Mouse (Mus musculus): Measurements from ENCODE around the gene Fbxw17.
"Not testable (repeated sequence)": the region's sequence is repeated elsewhere in the genome, so short reads cannot be mapped to it uniquely, and the experiment has no call there.

The Fbxw17 gene

DNA sequence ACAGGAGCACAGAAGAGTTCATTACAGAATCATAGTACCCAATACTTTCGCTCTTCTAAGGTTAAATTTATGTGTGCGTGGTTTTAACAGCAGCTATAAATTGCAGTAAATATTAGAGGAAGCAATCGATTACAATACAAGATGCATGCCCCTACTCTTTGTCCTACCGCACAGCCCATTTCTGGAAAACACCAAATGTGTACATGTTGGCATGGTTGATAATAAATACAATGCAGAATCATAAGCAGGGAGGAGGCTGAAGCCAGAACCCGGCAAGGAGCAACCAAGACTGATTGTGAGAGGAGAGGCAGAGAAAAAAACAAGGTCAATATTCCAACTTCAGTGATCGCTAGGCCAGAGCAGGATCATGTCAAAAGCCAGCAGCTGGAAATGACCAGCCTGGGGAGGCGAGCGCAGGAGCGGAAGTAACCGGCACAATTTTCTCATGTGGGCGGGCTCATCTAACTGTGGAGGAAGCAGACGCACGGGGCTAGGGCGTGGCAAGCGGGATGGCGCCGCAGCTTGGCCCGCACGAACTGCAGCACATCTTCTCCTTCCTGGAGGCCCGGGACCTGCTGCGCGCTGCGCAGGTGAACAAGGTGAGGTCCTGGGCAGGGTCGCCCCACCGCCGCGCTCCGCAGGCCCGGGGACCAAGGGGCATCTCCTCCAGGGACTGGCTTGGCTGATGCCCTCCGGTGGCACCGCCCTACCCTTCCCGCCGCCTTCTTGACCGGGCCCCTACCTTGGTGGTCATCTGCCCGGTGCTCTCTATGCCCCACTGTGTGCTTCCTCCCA, at the start of gene Fbxw17:
Fbxw17 (plus strand) TSS at position 476 of the 795 bp plus-strand sequence.
- DNase-seq: peak; percentile 76

DNA sequence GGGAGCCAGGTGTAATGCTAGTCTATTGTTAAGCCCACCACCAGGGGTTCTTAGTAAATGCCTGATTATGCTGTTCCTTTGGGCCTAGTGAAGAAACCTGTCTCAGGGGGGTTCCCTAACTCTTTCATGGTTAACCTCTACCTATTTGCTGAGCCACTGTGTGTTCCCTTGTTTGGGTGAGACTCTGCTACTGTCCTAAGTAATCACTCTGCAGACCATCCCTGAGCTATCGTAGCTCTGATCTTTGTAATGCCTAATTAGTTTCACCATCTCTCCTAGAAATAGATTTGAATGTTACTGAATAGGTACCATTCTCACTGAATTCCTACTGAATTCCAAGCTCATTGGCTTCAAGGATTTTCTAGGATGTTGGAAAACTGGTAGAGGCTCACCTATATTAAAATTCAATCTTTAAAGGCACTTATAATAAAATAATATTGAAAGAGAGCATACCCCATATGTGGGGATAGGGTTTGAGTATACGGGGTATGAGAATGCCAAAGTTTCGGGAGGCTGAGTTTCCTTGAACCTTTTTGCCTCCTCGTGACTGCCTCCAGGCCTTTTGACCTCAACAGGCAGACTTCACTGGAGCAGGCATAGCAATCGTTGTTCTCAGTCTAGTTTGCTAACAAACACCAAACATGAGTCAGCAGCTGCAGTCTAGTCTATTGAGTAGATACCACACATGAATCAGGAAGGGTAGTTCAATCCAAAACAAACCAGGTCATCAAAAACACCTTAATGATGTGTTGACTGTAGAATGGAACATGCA, 44.5 kb upstream of the Fbxw17 start:
- DNase-seq: not testable (repeated sequence)

DNA sequence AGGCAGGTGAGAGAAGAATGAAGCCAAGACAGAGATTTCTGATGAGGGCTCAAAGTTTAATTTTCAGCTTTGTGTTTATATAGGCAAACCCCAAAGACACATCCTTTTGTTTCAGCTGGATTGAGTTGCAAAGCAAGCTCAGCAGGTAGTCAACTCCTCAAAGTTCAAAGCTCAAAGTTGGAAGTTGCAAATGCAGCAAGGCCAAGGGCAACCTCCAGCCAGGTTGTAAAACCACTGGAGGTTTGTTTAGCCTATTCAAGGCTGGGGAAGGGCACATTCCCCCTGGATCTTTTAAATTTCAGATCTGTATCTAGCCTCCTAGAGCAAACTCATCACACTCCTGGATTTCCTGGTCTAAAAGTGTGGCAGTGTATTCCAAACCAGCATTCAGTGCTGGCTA, 28.5 kb upstream of the Fbxw17 start:
- DNase-seq: not testable (repeated sequence)

DNA sequence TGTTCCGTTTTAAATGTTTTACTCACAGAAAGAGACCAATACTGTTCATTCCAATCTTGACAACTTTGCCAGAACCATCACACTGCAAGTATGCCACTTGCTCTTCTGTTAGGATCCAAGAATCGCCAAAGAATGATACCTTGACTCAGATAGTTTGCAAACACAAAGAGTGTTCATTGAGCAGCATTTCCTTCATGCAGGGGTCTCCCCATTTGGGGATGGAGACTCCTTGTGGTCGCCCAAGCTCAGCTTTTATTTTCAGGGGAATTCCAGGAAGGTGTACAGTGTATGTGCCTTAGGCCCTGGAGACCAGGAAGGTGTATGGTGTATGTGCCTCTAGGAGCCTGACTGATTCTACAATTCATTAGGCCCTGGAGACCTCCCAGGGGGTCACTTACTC, 757 bp downstream of the Fbxw17 start:
- DNase-seq: no peak

DNA sequence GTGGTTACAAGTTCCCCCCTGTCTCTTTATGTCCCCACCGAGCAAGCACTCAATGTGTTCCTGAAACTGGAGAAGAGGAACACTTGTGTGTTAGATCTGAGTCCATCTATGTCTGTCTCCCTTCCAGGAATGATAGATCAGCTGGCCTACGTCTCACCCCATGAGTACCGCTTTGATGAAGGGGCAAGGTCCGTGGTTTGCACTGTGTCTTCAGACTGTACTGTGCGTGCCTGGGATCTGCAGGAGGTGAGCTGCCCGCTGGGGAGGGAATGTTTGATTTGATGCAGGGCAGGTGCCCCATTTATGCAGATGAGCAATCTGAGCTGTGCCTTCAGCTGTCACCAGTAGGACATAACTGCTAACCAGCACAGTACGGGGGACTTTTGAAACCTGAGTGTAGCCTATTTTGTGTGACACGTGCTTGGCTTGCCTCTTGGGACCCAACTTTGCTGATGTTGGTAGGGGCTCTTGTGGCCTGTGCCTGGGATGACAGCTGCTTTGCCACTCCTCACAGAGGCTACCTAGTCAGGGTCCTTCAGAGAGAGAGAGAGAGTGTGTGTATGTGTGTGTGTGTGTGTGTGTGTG, 6.1 kb downstream of the Fbxw17 start:
- no peak for DNase-seq

DNA sequence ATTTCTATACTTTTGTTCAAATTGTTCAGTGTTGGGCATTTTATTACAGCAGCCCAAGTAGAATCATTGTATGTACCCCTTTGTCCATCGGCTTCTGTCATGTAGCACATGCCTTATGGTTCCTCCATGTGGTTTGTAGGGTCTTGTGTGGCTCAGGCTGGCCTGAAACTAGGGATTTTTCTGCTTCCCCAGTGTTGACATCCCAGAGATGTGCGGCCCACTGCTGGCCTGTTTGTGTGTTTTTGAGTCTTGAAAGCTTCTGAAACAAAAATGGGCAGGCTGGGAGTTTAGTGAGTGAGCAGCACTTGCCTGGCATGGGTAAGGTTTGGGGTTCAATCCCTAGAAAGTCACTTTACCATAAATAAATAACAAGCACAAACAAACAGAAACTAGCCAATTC, 6.9 kb downstream of the Fbxw17 start:
- no peak for DNase-seq

DNA sequence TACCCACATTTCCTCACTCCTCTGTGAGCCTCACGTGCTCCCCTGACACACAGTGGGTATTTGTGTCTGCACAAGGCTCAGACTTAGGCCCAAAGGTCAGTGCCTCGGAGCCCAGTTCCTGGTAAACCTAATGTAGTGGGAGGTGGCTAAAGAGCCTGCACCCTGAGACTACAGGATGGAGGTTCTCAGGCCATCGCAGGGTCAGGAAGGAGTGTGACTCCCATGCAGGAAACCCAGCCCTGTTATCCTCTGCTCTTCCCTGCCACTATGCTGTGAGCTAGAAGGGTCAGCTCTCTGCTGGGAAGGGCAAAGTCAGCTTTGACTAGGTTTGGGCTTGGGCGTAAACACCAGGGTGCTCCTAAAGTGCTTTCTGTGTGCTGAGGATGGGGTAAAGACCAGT, 9.0 kb downstream of the Fbxw17 start:
- DNase-seq: no peak

DNA sequence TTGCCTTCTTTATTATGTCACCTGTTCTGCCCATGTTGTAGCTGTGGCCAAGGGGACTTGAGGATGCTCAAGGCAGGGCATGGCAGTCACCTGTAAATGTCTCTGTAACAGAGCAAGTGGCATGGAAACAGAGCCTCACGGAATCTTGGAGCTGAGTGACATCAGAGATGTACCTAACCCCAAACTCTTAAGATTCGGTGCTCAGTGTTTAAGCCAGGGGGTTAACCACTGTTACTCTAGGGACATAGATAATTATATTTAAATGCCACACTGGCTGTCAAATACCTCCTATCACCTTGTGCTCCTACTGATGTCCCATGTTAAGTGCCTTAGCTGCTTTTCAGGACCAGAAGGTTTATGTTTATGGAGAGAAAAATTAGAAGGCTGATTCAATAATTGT, 26.1 kb downstream of the Fbxw17 start, which contains the start of gene Gm47429:
Gm47429 (minus strand) TSS at position 101 of the 400 bp plus-strand sequence.
- no peak for DNase-seq

DNA sequence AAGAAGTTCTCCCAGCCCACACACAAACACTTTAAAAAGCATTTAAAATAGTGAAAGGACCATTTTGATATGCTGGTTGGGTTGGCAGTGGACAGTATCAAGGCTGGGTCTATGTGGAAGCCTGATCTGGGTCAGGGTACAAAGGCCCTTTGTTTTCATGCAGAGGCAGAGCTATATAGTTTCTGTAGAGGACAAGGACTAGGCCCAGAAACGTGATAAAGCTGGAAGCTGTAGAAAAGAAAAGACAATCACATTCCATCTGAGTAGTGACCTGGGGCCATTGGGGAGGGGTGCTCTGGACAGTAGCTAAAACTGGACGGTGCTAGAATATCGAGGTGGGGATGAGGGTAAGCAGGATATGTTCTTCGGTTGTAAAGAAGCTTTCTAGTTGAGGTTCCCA, 27.6 kb downstream of the Fbxw17 start:
- no peak for DNase-seq

DNA sequence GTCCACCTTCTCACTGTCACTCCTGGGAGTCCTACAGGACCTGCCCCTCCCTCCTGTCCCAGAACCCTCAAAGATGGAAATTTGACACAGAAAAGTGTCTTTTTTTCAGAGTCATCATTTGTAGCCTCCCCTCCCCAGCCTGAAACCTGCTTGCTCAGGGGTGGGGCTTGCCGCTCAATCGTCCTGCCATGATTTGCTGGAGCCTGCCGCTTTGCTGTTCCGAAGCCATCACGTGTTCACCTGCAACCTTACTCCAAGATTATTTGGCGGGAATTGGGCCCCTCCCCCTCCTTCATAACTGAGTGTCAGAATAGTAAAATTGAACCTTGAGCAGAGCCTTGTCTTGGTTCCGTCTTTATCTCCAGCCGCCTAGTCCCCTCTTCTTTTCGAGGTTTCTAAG, 34.6 kb downstream of the Fbxw17 start:
- not testable (repeated sequence) for DNase-seq

DNA sequence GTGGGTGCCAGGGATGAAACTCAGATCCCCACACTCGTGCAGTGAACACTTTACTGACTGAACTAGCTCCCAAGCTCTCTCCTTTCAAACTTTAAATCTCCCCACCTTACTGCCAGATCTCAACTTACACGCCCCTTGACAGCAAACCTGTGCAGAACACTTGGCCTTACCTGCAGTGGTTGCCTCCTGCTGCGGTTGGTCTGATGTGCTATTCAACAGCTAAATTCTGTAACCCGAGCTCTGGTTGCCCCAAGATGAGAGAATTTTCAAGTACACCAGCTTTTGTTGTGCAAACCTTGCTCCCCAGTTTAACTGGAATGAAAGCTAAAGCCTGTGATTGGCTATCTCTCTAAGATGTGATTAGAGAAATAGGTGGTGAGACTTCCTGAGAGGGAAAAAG, 35.8 kb downstream of the Fbxw17 start:
- no peak for DNase-seq

DNA sequence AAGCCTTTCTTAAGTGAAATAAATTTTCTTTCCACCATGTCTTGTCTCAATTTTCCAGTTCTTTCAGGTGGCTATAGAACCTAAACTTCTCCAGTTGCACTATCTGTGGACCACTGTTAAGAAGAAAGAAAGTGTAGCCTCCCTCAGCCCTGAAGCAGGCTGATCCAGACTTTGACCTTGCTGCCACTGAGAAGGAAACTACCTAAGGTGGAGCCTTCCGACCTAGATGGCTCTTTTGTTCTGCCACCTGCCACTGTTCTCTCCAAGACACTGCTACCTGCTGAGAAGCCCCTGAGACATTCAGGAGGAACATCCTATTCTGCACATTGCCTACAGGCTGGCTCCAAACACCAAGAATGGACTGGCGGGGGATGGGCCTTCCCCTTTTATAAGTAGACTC, 42.8 kb downstream of the Fbxw17 start:
- DNase-seq: not testable (repeated sequence)

DNA sequence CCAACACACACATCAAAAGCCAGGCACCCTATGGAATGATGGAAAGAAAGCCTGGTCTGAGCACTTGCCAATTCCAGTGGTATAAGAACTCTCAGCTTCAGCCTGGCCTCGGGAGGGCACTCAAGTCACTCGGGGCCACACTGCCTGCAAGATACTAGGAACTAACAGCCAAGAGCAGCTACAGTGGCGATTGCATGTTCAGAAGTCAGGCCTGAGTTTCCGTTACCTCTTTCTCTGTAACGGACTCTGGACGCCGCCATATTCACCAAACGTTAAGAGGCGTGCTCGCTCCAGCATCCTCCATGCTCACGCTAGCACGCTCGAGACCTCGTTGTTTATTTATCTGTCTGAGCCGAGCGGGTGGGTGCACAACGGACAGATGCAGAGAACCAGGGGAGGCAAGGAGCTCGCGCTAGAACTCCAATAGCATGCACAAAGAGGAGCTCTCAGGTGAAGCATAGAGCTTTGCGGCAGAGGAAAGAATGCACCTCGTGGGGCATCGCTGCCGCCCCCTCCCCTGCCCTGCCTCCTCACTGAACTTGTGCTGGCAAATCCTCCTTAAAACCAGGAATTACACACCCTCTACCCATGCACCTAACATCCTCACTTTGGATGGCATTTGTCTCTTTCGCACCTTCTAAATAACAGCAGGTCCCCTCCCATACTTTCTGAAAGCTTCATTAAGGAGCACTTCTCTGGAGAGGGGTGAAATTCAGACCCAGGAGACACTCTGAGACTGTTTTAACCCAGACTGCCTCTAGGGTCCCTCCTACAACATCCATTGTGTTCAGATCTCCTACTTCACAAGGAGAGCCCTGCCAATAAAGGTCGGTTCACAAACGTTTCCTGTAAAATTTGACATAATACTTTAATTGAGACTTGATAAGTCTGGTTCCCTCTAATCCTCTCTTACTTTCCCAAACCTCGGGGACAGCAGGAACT, 47.2 kb downstream of the Fbxw17 start:
- no peak for DNase-seq

DNA sequence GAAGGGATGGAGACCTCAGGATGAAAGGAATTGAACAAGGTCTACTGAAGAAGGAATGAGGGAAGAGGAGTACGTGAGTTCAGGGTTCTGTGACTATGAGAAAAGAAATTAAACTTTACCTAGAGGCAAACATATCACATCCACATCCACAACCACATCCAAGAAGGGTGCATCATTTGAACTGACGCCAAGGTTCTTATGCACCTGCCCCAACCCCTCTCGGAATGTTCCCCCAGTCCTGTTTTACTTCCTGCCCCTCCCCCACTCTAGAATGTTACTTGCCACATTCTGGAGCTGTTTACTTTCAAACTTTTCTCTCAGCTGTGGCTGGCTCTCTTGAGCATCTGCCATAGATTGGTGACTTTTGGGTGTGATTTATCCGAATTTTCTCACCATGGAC, 49.3 kb downstream of the Fbxw17 start, which contains the start of gene Nutm2:
Nutm2 (plus strand) TSS at position 301 of the 400 bp plus-strand sequence.
- no peak for DNase-seq

Data from right cerebral cortex, postnatal 4 days (tissue).